Mouse (Mus musculus): ENCODE data around the gene Fyn.

GRCm38 (mm10) chr10:39462711-39463110 is 94.1 kb downstream of the Fyn start:
- TF ChIP-seq POLR2A (IDR thresholded peaks at IDR 0.05; ENCODE audit: extremely low read depth, insufficient read depth, low read length) (no peak), CTCF (IDR thresholded peaks at IDR 0.05; ENCODE audit: extremely low read depth, insufficient read depth, low read length) (no peak)

All from cortical plate, adult 2 months (tissue).